Mouse (Mus musculus): ENCODE measurements around the gene Rara. TPM values are rescaled to one million over a fixed set of nuclear protein-coding genes. Genes with fewer than 3 reads are reported as not detected.

Rara gene
- total and polyA plus RNA-seq, 3 experiments, result 10.1 to 12.8 (median 10.9) TPM

DNA sequence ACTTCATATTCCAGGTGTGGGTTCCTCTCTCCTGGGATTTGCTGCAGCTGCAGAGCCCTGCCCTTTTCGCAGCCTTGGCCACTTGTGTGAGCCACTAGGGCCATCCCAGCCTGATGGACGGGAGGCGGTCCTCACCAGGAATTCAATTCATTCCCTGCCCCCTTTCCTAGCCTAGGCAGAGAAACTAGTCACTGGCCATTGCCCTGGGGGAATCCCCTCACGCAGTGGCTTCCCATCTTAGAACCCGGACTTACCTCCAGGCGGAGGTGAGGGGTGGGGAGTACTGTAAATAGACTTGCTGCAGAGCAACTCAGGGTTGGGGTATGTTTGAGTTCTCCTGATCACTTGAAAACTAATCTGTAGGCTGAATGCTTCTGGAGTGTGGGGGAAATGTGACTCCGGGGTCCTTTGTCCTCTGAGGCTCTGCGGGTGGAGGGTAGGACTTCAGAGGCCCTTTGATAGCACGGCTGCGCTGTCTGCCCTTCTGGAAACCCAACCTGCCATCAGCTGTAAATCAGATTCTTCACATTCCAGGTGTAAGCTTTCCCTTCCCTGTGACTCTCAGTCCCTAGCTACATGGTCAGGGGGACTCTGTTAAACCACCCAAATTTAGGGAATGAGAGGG, 24.9 kb upstream of the Rara start:
- TF ChIP-seq POLR2A (IDR thresholded peaks at IDR 0.05; ENCODE audit: insufficient read depth, low read depth, low read length) (no peak), EP300 (IDR thresholded peaks at IDR 0.05; ENCODE audit: insufficient read depth, low read depth, low read length) (no peak), CTCF (IDR thresholded peaks at IDR 0.05) (no peak)
- intact Hi-C loops (cut with DNase I), result no loop called here
- Histone ChIP-seq H3K79me2 (replicated peaks; ENCODE audit: control insufficient read depth, insufficient read depth, low read length) (no peaks in the 10 kb centered on the region), H3K4me3 (no peak overlapping the region), H3K9ac (ENCODE audit: low read depth, low read length) (no peak overlapping the region), H3K4me1 (ENCODE audit: control insufficient read depth, insufficient read depth, low read length) (peaks cover 2% of the 10 kb centered on the region; the same call in 1 of the 2 replicates), H3K27me3 (ENCODE audit: control insufficient read depth, insufficient read depth, low read length) (no peaks in the 10 kb centered on the region), H3K27ac (no peak overlapping the region), H3K36me3 (ENCODE audit: control insufficient read depth, insufficient read depth, low read length) (no peaks in the 10 kb centered on the region)
- no peak for DNase-seq
- 64% methylated on average over 10 of the region's 10 CpGs for WGBS

DNA sequence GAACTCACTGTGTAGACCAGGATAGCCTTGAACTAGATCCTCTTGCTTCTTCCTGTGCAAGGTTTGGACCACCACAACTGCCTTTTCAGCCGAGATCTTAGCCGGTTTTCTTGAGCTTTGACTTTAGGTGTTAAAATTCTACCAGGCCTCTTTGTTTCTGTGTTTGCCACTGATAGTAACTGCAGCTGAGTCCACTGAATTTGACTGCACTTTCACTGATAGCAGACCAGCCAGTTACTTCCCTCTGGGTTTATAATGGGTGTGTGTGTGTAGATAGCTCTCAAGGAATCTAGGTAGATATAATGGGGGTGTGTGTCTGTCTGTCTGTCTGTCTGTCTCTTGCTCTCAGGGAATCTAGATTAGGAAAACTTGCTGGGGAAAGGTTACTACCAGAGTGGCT, 23.0 kb upstream of the Rara start:
- DNase-seq, result no peak
- Histone ChIP-seq H3K79me2 (replicated peaks; ENCODE audit: control insufficient read depth, insufficient read depth, low read length) (no peaks in the 10 kb centered on the region), H3K27ac (no peak overlapping the region), H3K9ac (ENCODE audit: low read depth, low read length) (no peak overlapping the region), H3K36me3 (ENCODE audit: control insufficient read depth, insufficient read depth, low read length) (no peaks in the 10 kb centered on the region), H3K4me1 (ENCODE audit: control insufficient read depth, insufficient read depth, low read length) (peaks cover 3% of the 10 kb centered on the region; the same call in 1 of the 2 replicates), H3K4me3 (no peak overlapping the region), H3K27me3 (ENCODE audit: control insufficient read depth, insufficient read depth, low read length) (no peaks in the 10 kb centered on the region)
- intact Hi-C loops (cut with DNase I), result no loop called here
- TF ChIP-seq POLR2A (IDR thresholded peaks at IDR 0.05; ENCODE audit: insufficient read depth, low read depth, low read length) (no peak), CTCF (IDR thresholded peaks at IDR 0.05) (no peak), EP300 (IDR thresholded peaks at IDR 0.05; ENCODE audit: insufficient read depth, low read depth, low read length) (no peak)
- WGBS, result 55% methylated on average over 2 of the region's 2 CpGs

DNA sequence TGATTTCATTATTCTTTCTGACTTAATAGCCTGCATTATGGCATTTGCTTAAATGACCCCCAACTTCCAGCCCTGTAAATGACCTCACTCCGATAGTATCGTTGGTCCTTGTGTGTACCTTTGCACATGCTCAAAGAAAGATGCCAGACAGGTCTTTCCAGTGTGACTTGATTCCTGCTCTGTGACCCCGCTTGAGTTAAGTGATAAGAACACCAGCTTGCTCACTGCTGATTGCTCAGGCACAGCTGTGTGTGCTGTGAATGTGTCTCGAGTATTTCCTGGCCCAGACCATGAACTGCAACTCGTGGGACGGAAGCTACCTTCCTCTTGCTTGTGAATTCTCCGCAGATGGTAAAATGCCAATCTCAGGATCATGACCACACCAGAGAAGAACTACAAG, 22.6 kb upstream of the Rara start:
- Histone ChIP-seq H3K4me3 (no peak overlapping the region), H3K27me3 (ENCODE audit: control insufficient read depth, insufficient read depth, low read length) (no peaks in the 10 kb centered on the region), H3K9ac (ENCODE audit: low read depth, low read length) (no peak overlapping the region), H3K36me3 (ENCODE audit: control insufficient read depth, insufficient read depth, low read length) (no peaks in the 10 kb centered on the region), H3K27ac (no peak overlapping the region), H3K4me1 (ENCODE audit: control insufficient read depth, insufficient read depth, low read length) (peaks cover 3% of the 10 kb centered on the region; the same call in 1 of the 2 replicates), H3K79me2 (replicated peaks; ENCODE audit: control insufficient read depth, insufficient read depth, low read length) (no peaks in the 10 kb centered on the region)
- TF ChIP-seq EP300 (IDR thresholded peaks at IDR 0.05; ENCODE audit: insufficient read depth, low read depth, low read length) (no peak), CTCF (IDR thresholded peaks at IDR 0.05) (no peak), POLR2A (IDR thresholded peaks at IDR 0.05; ENCODE audit: insufficient read depth, low read depth, low read length) (no peak)
- intact Hi-C loops (cut with DNase I), result loop anchor here (5.0 kb wide), 1 partner anchor 203 kb away; the partner anchor contains the start of gene Csf3
- 43% methylated on average over 7 of the region's 7 CpGs for WGBS
- DNase-seq, result peak in 1 of 2 experiments; percentile 14

GRCm38 (mm10) chr11:98905583-98905982, 22.0 kb upstream of the Rara start:
- H3K4me1 ChIP-seq (ENCODE audit: control insufficient read depth, insufficient read depth, low read length), result peaks cover 1% of the 10 kb centered on the region; the same call in 1 of the 2 replicates
- TF ChIP-seq CTCF (IDR thresholded peaks at IDR 0.05) (no peak), EP300 (IDR thresholded peaks at IDR 0.05; ENCODE audit: insufficient read depth, low read depth, low read length) (no peak), POLR2A (IDR thresholded peaks at IDR 0.05; ENCODE audit: insufficient read depth, low read depth, low read length) (no peak)
- 46% methylated on average over 4 of the region's 4 CpGs for WGBS

DNA sequence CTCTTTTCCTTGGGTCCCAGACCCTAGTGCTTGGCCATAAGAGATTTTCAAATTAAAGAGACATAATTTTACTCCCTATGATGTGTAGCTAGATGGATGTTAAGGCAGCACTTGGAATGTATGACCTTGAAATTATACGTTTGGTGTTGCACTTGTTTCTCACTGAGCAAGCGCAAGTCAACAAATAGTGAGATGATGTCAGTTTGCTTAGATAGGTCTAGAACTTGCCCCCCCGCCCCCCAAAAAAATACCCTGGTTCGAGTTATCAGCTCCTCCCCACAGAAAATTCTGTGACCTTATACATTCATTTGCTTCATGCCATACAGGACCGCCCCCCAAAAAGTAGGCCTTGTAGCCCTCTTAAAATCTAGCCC, 20.6 kb upstream of the Rara start:
- Histone ChIP-seq H3K27ac (no peak overlapping the region; the same call in 1 of the 2 replicates), H3K36me3 (ENCODE audit: control insufficient read depth, insufficient read depth, low read length) (no peaks in the 10 kb centered on the region), H3K79me2 (replicated peaks; ENCODE audit: control insufficient read depth, insufficient read depth, low read length) (no peaks in the 10 kb centered on the region), H3K4me3 (0 out of 2 replicates have a peak overlapping the region, but pooled peaks have one; percentile 27), H3K4me1 (ENCODE audit: control insufficient read depth, insufficient read depth, low read length) (peaks cover 1% of the 10 kb centered on the region; the same call in 1 of the 2 replicates), H3K27me3 (ENCODE audit: control insufficient read depth, insufficient read depth, low read length) (no peaks in the 10 kb centered on the region), H3K9ac (ENCODE audit: low read depth, low read length) (peak overlapping the region; percentile 36; the same call in 1 of the 2 replicates)
- TF ChIP-seq EP300 (IDR thresholded peaks at IDR 0.05; ENCODE audit: insufficient read depth, low read depth, low read length), result no peak
- TF ChIP-seq POLR2A (IDR thresholded peaks at IDR 0.05; ENCODE audit: insufficient read depth, low read depth, low read length), result no peak
- TF ChIP-seq CTCF (IDR thresholded peaks at IDR 0.05), result no peak
- 56% methylated on average over 5 of the region's 5 CpGs for WGBS
- no peak for DNase-seq
- intact Hi-C loops (cut with DNase I), result loop anchor here (2.0 to 5.0 kb wide), 2 partner anchors 205 to 320 kb away; partner anchors contain the start of genes Csf3 and Ormdl3

More at GRCm38 (mm10) chr11:98905583-98905982, 22.0 kb upstream of the Rara start:
- H3K27ac ChIP-seq, result no peak overlapping the region
- no peaks in the 10 kb centered on the region for H3K79me2 ChIP-seq (replicated peaks; ENCODE audit: control insufficient read depth, insufficient read depth, low read length)
- H3K36me3 ChIP-seq (ENCODE audit: control insufficient read depth, insufficient read depth, low read length), result no peaks in the 10 kb centered on the region
- H3K9ac ChIP-seq (ENCODE audit: low read depth, low read length), result no peak overlapping the region
- no peaks in the 10 kb centered on the region for H3K27me3 ChIP-seq (ENCODE audit: control insufficient read depth, insufficient read depth, low read length)
- DNase-seq, result no peak
- no peak overlapping the region for H3K4me3 ChIP-seq
- intact Hi-C loops (cut with DNase I), result loop anchor here (5.0 kb wide), 1 partner anchor 203 kb away; the partner anchor contains the start of gene Csf3

Data from heart, adult 2 months (tissue).